Mouse (Mus musculus) myocyte (in vitro differentiated cells): ENCODE data around the gene Meis2. TPM values are rescaled to one million over a fixed set of nuclear protein-coding genes. Genes with fewer than 3 reads are reported as not detected.
A peak's percentile ranks its signal among the peaks of the same experiment; 100 is the strongest.

Experiments used
- H3K27me3 ChIP-seq: one replicate; pipeline ENCODE4 v1.6.1; 2011; ENCODE audit not compliant: control insufficient read depth, insufficient read depth, insufficient read length
- H3K36me3 ChIP-seq: one replicate; pipeline ENCODE4 v1.6.1; 2011; ENCODE audit not compliant: control insufficient read depth, insufficient read depth
- H3K4me2 ChIP-seq: one replicate; pipeline ENCODE4 v1.6.1; 2011; ENCODE audit warnings: low read depth, control low read depth
- H3K4me3 ChIP-seq: one replicate; pipeline ENCODE4 v1.5.1; 2011; ENCODE audit warnings: mild to moderate bottlenecking, control low read depth, moderate library complexity
- H3K79me2 ChIP-seq: one replicate; pipeline ENCODE4 v1.6.1; 2011; ENCODE audit not compliant: control insufficient read depth, insufficient read depth
- H3ac ChIP-seq: one replicate; pipeline ENCODE4 v1.6.1; 2011; ENCODE audit not compliant: control insufficient read depth, insufficient read length
- CEBPB ChIP-seq: IDR thresholded peaks from 2 replicates; pipeline ENCODE4 v1.6.1; 2011; ENCODE audit warnings: mild to moderate bottlenecking, moderate library complexity; ENCODE audit not compliant: poor library complexity, insufficient read depth, severe bottlenecking
- E2F4 ChIP-seq: IDR thresholded peaks from one replicate; pipeline ENCODE4 v1.6.1; 2011; ENCODE audit warnings: mild to moderate bottlenecking, control low read depth, moderate library complexity; ENCODE audit not compliant: insufficient read depth
- MAX ChIP-seq: IDR thresholded peaks from one replicate; pipeline ENCODE4 v1.6.1; 2011; ENCODE audit warnings: low read depth, mild to moderate bottlenecking, control low read depth
- MYOD1 ChIP-seq, 3 experiments: IDR thresholded peaks; one replicate each; pipeline ENCODE4 v1.6.1; 2011; ENCODE audit warnings: control low read depth in 2 of 3, low read depth in 2 of 3, mild to moderate bottlenecking in 2 of 3, moderate library complexity in 1 of 3; ENCODE audit not compliant: insufficient read length in 2 of 3, control insufficient read depth in 1 of 3
- MYOG ChIP-seq, 3 experiments: IDR thresholded peaks; one replicate each; pipeline ENCODE4 v1.6.1; 2011; ENCODE audit warnings: control low read depth in 2 of 3, low read depth in 2 of 3, mild to moderate bottlenecking in 2 of 3; ENCODE audit not compliant: insufficient read length in 2 of 3, control insufficient read depth in 1 of 3, insufficient read depth in 1 of 3
- POLR2A ChIP-seq: IDR thresholded peaks from one replicate; pipeline ENCODE4 v1.6.1; 2011; ENCODE audit warnings: low read depth, mild to moderate bottlenecking, control low read depth, moderate library complexity; ENCODE audit not compliant: insufficient read length
- POLR2AphosphoS2 ChIP-seq: IDR thresholded peaks from one replicate; pipeline ENCODE4 v1.6.1; 2011; ENCODE audit warnings: low read depth, control low read depth; ENCODE audit not compliant: insufficient read length
- REST ChIP-seq: IDR thresholded peaks from one replicate; pipeline ENCODE4 v1.6.1; 2011; ENCODE audit warnings: mild to moderate bottlenecking, control low read depth, moderate library complexity; ENCODE audit not compliant: insufficient read depth, insufficient read length
- SRF ChIP-seq: IDR thresholded peaks from one replicate; pipeline ENCODE4 v1.6.1; 2011; ENCODE audit warnings: low read depth; ENCODE audit not compliant: control insufficient read depth, insufficient read length
- TCF12 ChIP-seq: IDR thresholded peaks from one replicate; pipeline ENCODE4 v1.6.1; 2011; ENCODE audit warnings: mild to moderate bottlenecking, control low read depth; ENCODE audit not compliant: poor library complexity, insufficient read depth, severe bottlenecking
- TCF3 ChIP-seq: IDR thresholded peaks from one replicate; pipeline ENCODE4 v1.6.1; 2011; ENCODE audit warnings: low read depth, control low read depth; ENCODE audit not compliant: insufficient read length
- USF1 ChIP-seq: IDR thresholded peaks from one replicate; pipeline ENCODE4 v1.6.1; 2011; ENCODE audit warnings: low read depth, mild to moderate bottlenecking, control low read depth, moderate library complexity
- polyA plus RNA-seq: library from polyadenylated mRNA; unstranded; fragments of >200 nt; fragmentation: generic; extraction: Trizol; gene quantifications from one replicate; pipeline ENCODE4 v1.2.1, GENCODE M21; 2012; ENCODE audit warnings: missing spikeins

The Meis2 gene
- polyA plus RNA-seq, 1 experiment: 9.3 TPM

- Histone ChIP-seq H3K79me2 (no peaks in the 10 kb centered on the region), H3K27me3 (no peaks in the 10 kb centered on the region), H3K4me3 (no peak overlapping the region), H3K4me2 (no peak overlapping the region), H3K36me3 (no peaks in the 10 kb centered on the region), H3ac (no peak overlapping the region)
- no peak for TF ChIP-seq REST
- no peak for TF ChIP-seq E2F4
- TF ChIP-seq MYOG (IDR thresholded peaks at IDR 0.05; ENCODE audit: control insufficient read depth in 1 of 3, insufficient read depth in 1 of 3, insufficient read length in 2 of 3, low read depth in 2 of 3): peak in 2 of 3 experiments; percentile 77 to 88
- peak; percentile 39 to 86 (median 86) for TF ChIP-seq MYOD1 (IDR thresholded peaks at IDR 0.05; ENCODE audit: control insufficient read depth in 1 of 3, insufficient read length in 2 of 3, low read depth in 2 of 3)
- peak; percentile 82 for TF ChIP-seq TCF12
- no peak for TF ChIP-seq USF1
- TF ChIP-seq TCF3: no peak
These were observed 15.3 kb upstream of the Meis2 start for GRCm38 (mm10) chr2:116080961-116081360.

GRCm38 (mm10) chr2:116078841-116079240 is 13.2 kb upstream of the Meis2 start:
- Histone ChIP-seq H3K27me3 (no peaks in the 10 kb centered on the region), H3K36me3 (no peaks in the 10 kb centered on the region), H3K4me2 (peak overlapping the region; percentile 28), H3K79me2 (no peaks in the 10 kb centered on the region), H3ac (no peak overlapping the region), H3K4me3 (no peak overlapping the region)
- TF ChIP-seq SRF (no peak), MYOD1 (IDR thresholded peaks at IDR 0.05; ENCODE audit: control insufficient read depth in 1 of 3, insufficient read length in 2 of 3, low read depth in 2 of 3) (no peak), MYOG (IDR thresholded peaks at IDR 0.05; ENCODE audit: control insufficient read depth in 1 of 3, insufficient read depth in 1 of 3, insufficient read length in 2 of 3, low read depth in 2 of 3) (no peak), CEBPB (no peak), E2F4 (no peak), USF1 (no peak), TCF12 (no peak), TCF3 (no peak), MAX (no peak), POLR2AphosphoS2 (no peak), REST (no peak), POLR2A (no peak)

- no peaks in the 10 kb centered on the region for H3K27me3 ChIP-seq
- no peak overlapping the region for H3ac ChIP-seq
- TF ChIP-seq REST: no peak
- TF ChIP-seq MYOG (IDR thresholded peaks at IDR 0.05; ENCODE audit: control insufficient read depth in 1 of 3, insufficient read depth in 1 of 3, insufficient read length in 2 of 3, low read depth in 2 of 3): no peak
- no peak for TF ChIP-seq CEBPB
- TF ChIP-seq MYOD1 (IDR thresholded peaks at IDR 0.05; ENCODE audit: control insufficient read depth in 1 of 3, insufficient read length in 2 of 3, low read depth in 2 of 3): no peak
- TF ChIP-seq USF1: no peak
- no peak for TF ChIP-seq POLR2AphosphoS2
- no peak for TF ChIP-seq TCF3
- TF ChIP-seq E2F4: no peak
- TF ChIP-seq SRF: no peak
- H3K4me2 ChIP-seq: no peak overlapping the region
- H3K36me3 ChIP-seq: no peaks in the 10 kb centered on the region
- no peak overlapping the region for H3K4me3 ChIP-seq
- H3K79me2 ChIP-seq: no peaks in the 10 kb centered on the region
These were observed 12.1 kb upstream of the Meis2 start for GRCm38 (mm10) chr2:116077716-116078115.

- Histone ChIP-seq H3K27me3 (no peaks in the 10 kb centered on the region), H3ac (no peak overlapping the region), H3K4me3 (peak overlapping the region; percentile 14), H3K4me2 (no peak overlapping the region), H3K36me3 (no peaks in the 10 kb centered on the region), H3K79me2 (no peaks in the 10 kb centered on the region)
- TF ChIP-seq SRF (no peak), POLR2AphosphoS2 (no peak), TCF3 (no peak), POLR2A (no peak)
These were observed 11.3 kb upstream of the Meis2 start for GRCm38 (mm10) chr2:116076752-116077480.

GRCm38 (mm10) chr2:116075902-116076301 is 10.3 kb upstream of the Meis2 start:
- H3K36me3 ChIP-seq: no peaks in the 10 kb centered on the region
- H3K4me2 ChIP-seq: peak overlapping the region; percentile 74
- H3K27me3 ChIP-seq: no peaks in the 10 kb centered on the region
- peak overlapping the region; percentile 14 for H3K4me3 ChIP-seq
- no peak overlapping the region for H3ac ChIP-seq
- TF ChIP-seq E2F4: no peak
- TF ChIP-seq POLR2AphosphoS2: no peak
- no peak for TF ChIP-seq USF1
- no peak for TF ChIP-seq REST
- TF ChIP-seq MYOD1 (IDR thresholded peaks at IDR 0.05; ENCODE audit: control insufficient read depth in 1 of 3, insufficient read length in 2 of 3, low read depth in 2 of 3): no peak
- TF ChIP-seq TCF12: no peak
- no peak for TF ChIP-seq MAX
- no peak for TF ChIP-seq MYOG (IDR thresholded peaks at IDR 0.05; ENCODE audit: control insufficient read depth in 1 of 3, insufficient read depth in 1 of 3, insufficient read length in 2 of 3, low read depth in 2 of 3)
- no peak for TF ChIP-seq CEBPB
- no peak for TF ChIP-seq SRF
- TF ChIP-seq TCF3: no peak
- TF ChIP-seq POLR2A: no peak
- no peaks in the 10 kb centered on the region for H3K79me2 ChIP-seq
